Mouse (Mus musculus) G1E (cell line): ENCODE measurements around the gene Agap1. TPM values are rescaled to one million over a fixed set of nuclear protein-coding genes. Genes with fewer than 3 reads are reported as not detected.

Source experiments
- ATAC-seq: 2 replicates; pipeline ENCODE4 v1.8.0; 2016; ENCODE audit warnings: mild to moderate bottlenecking; ENCODE audit not compliant: insufficient number of reproducible peaks, poor library complexity, low FRiP score, severe bottlenecking; ENCODE audit errors: extremely low read depth
- DNase-seq: peaks from one replicate; pipeline ENCODE4 v3.0.0; 2012; ENCODE audit warnings: low spot score
- H3K27me3 ChIP-seq: 2 replicates; pipeline ENCODE4 v1.6.1; 2012; ENCODE audit warnings: mild to moderate bottlenecking, low read length, inconsistent platforms; ENCODE audit not compliant: insufficient read depth
- H3K36me3 ChIP-seq: replicated peaks from 2 replicates; pipeline ENCODE3; 2012; ENCODE audit warnings: mild to moderate bottlenecking, inconsistent platforms
- H3K4me1 ChIP-seq: 2 replicates; pipeline ENCODE4 v1.6.1; 2012; ENCODE audit warnings: low read depth, low read length, inconsistent platforms, mixed read lengths; ENCODE audit not compliant: insufficient read depth
- H3K4me3 ChIP-seq: 2 replicates; pipeline ENCODE4 v1.5.1; 2012; ENCODE audit warnings: low read depth, mild to moderate bottlenecking, inconsistent platforms, low read length, moderate library complexity, mixed read lengths
- H3K9me3 ChIP-seq: replicated peaks from 2 replicates; pipeline ENCODE4 v1.6.1; 2012; ENCODE audit warnings: inconsistent platforms
- CTCF ChIP-seq: IDR thresholded peaks from 2 replicates; pipeline ENCODE4 v1.5.1; 2012; ENCODE audit warnings: low read depth, low read length, inconsistent platforms, mixed read lengths
- GATA1 ChIP-seq: IDR thresholded peaks from 2 replicates; pipeline ENCODE4 v1.6.1; 2012; ENCODE audit warnings: borderline replicate concordance, low read length, inconsistent platforms, mixed read lengths
- GATA2 ChIP-seq: IDR thresholded peaks from 2 replicates; pipeline ENCODE4 v1.6.1; 2012; ENCODE audit warnings: low read depth, low read length, inconsistent platforms, borderline replicate concordance
- POLR2AphosphoS5 ChIP-seq: IDR thresholded peaks from 2 replicates; pipeline ENCODE4 v1.6.1; 2012; ENCODE audit warnings: low read depth, low read length, inconsistent platforms; ENCODE audit not compliant: insufficient replicate concordance
- TAL1 ChIP-seq: conservative IDR thresholded peaks from 2 replicates; pipeline ENCODE4 v1.6.1; 2012; ENCODE audit warnings: low read depth, low read length, inconsistent platforms, mixed read lengths
- polyA plus RNA-seq: library from polyadenylated mRNA; stranded (reverse); fragments of >175 nt; gene quantifications from 2 replicates; pipeline ENCODE4 v1.2.3, GENCODE M21; 2012
- total RNA-seq, 2 experiments: library from RNA; stranded (forward) in 1 of 2; stranded (reverse) in 1 of 2; fragments of 200-1000 nt in 1 of 2; fragments of >200 nt in 1 of 2; fragmentation: Nextera tagmentation in 1 of 2; gene quantifications; 2 replicates each; pipeline ENCODE4 v1.2.3; 2014 to 2017

Agap1 gene
- total and polyA plus RNA-seq, 3 experiments, result 0.01 to 0.45 (median 0.16) TPM

GRCm38 (mm10) chr1:89580999-89581765, 126.6 kb downstream of the Agap1 start:
- Histone ChIP-seq H3K4me3 (peak overlapping the region; percentile 31; the same call in 1 of the 2 replicates), H3K4me1 (no peaks in the 10 kb centered on the region), H3K36me3 (no peaks in the 10 kb centered on the region), H3K27me3 (no peaks in the 10 kb centered on the region), H3K9me3 (peaks cover 82% of the 10 kb centered on the region)
- TF ChIP-seq GATA2 (no peak), TAL1 (no peak), CTCF (no peak)
- ATAC-seq (no peak), DNase-seq (no peak)

- DNase-seq (no peak), ATAC-seq (no peak)
- Histone ChIP-seq H3K9me3 (peaks cover 81% of the 10 kb centered on the region), H3K4me3 (peak overlapping the region; percentile 31; the same call in 1 of the 2 replicates), H3K4me1 (no peaks in the 10 kb centered on the region), H3K27me3 (no peaks in the 10 kb centered on the region), H3K36me3 (no peaks in the 10 kb centered on the region)
- TF ChIP-seq TAL1 (no peak), POLR2AphosphoS5 (no peak), GATA2 (no peak), CTCF (no peak), GATA1 (no peak)
Measured at GRCm38 (mm10) chr1:89581766-89582125, 127.1 kb downstream of the Agap1 start.

- H3K4me3 ChIP-seq, result no peak overlapping the region
- H3K9me3 ChIP-seq, result peaks cover 83% of the 10 kb centered on the region
Measured at GRCm38 (mm10) chr1:89583369-89583768, 128.8 kb downstream of the Agap1 start.

GRCm38 (mm10) chr1:89586991-89587683, 132.5 kb downstream of the Agap1 start:
- Histone ChIP-seq H3K4me3 (peak overlapping the region; percentile 18; the same call in 1 of the 2 replicates), H3K4me1 (no peaks in the 10 kb centered on the region), H3K9me3 (peaks cover 75% of the 10 kb centered on the region), H3K27me3 (no peaks in the 10 kb centered on the region), H3K36me3 (no peaks in the 10 kb centered on the region)
- TF ChIP-seq CTCF (no peak), GATA1 (no peak), TAL1 (no peak), POLR2AphosphoS5 (no peak), GATA2 (no peak)
- no peak for DNase-seq
- ATAC-seq, result no peak

More at GRCm38 (mm10) chr1:89583369-89583768, 128.8 kb downstream of the Agap1 start:
- TF ChIP-seq POLR2AphosphoS5 (no peak), CTCF (no peak), GATA2 (no peak), TAL1 (no peak), GATA1 (no peak)
- no peaks in the 10 kb centered on the region for H3K27me3 ChIP-seq
- H3K36me3 ChIP-seq, result no peaks in the 10 kb centered on the region
- DNase-seq (no peak), ATAC-seq (no peak)
- no peaks in the 10 kb centered on the region for H3K4me1 ChIP-seq

- H3K27me3 ChIP-seq, result no peaks in the 10 kb centered on the region
- no peaks in the 10 kb centered on the region for H3K36me3 ChIP-seq
- H3K4me1 ChIP-seq, result no peaks in the 10 kb centered on the region
- DNase-seq, result no peak
- TF ChIP-seq GATA2 (no peak), CTCF (no peak), GATA1 (no peak), POLR2AphosphoS5 (no peak)
- H3K9me3 ChIP-seq, result peaks cover 73% of the 10 kb centered on the region
- H3K4me3 ChIP-seq, result no peak overlapping the region
- no peak for ATAC-seq
Measured at GRCm38 (mm10) chr1:89588154-89588553, 133.5 kb downstream of the Agap1 start.

- Histone ChIP-seq H3K36me3 (no peaks in the 10 kb centered on the region), H3K27me3 (no peaks in the 10 kb centered on the region), H3K4me1 (no peaks in the 10 kb centered on the region), H3K9me3 (peaks cover 85% of the 10 kb centered on the region), H3K4me3 (no peak overlapping the region)
- DNase-seq (no peak), ATAC-seq (no peak)
- TF ChIP-seq GATA2 (no peak), CTCF (no peak), POLR2AphosphoS5 (no peak), TAL1 (no peak), GATA1 (no peak)
Measured at GRCm38 (mm10) chr1:89590994-89591393, 136.4 kb downstream of the Agap1 start.
